Mouse (Mus musculus) heart, embryonic 12.5 days (tissue): ENCODE measurements around the gene Trank1. TPM values are rescaled to one million over a fixed set of nuclear protein-coding genes. Genes with fewer than 3 reads are reported as not detected.

Experiments
- polyA plus RNA-seq: library from polyadenylated mRNA; unstranded; fragments of >200 nt; fragmentation: Nextera tagmentation; extraction: Ambion mirVana; gene quantifications from 2 replicates; pipeline ENCODE4 v1.2.1, GENCODE M21; 2016

Trank1 gene
- polyA plus RNA-seq, 1 experiment from 2014 or later: 0.03 TPM

Other genes with a start within 250 kb of the Trank1 start
- gene Lrrfip2, start 194.1 kb upstream of the Trank1 start, polyA plus RNA-seq: 65.8 and 70.4 TPM in 2 replicates
- 39.3 and 44.0 TPM in 2 replicates for gene Mlh1, start 39.9 kb upstream of the Trank1 start, polyA plus RNA-seq
- gene Epm2aip1, start 39.8 kb upstream of the Trank1 start, polyA plus RNA-seq: 32.8 and 34.3 TPM in 2 replicates
- gene Dclk3, start 127.3 kb downstream of the Trank1 start, polyA plus RNA-seq: 2.7 and 3.6 TPM in 2 replicates